Mouse (Mus musculus) gastrocnemius, postnatal 4 days (tissue): ENCODE data around the gene Adh4. TPM values are rescaled to one million over a fixed set of nuclear protein-coding genes. Genes with fewer than 3 reads are reported as not detected.
"Not testable (repeated sequence)": the region's sequence is repeated elsewhere in the genome, so short reads cannot be mapped to it uniquely, and the experiment has no call there.

Experiments
- DNase-seq, 2 experiments: peaks; one replicate each; pipeline ENCODE4 v3.0.0; 2021 to 2022; ENCODE audit warnings: low spot score in 2 of 2, mixed read lengths in 2 of 2
- long read RNA-seq, 2 experiments: library from polyadenylated mRNA; stranded (forward); transcript quantifications; one replicate each; pipeline ENCODE4 v2.0.0; 2021
- total RNA-seq, 2 experiments: library from RNA; stranded (reverse); gene quantifications; 2 replicates each; pipeline ENCODE4 v1.2.3; 2021

Adh4 gene
- not detected for total RNA-seq
- long read RNA-seq, experiment 1 = 0 reads
- long read RNA-seq, experiment 2 = 0 reads

DNA sequence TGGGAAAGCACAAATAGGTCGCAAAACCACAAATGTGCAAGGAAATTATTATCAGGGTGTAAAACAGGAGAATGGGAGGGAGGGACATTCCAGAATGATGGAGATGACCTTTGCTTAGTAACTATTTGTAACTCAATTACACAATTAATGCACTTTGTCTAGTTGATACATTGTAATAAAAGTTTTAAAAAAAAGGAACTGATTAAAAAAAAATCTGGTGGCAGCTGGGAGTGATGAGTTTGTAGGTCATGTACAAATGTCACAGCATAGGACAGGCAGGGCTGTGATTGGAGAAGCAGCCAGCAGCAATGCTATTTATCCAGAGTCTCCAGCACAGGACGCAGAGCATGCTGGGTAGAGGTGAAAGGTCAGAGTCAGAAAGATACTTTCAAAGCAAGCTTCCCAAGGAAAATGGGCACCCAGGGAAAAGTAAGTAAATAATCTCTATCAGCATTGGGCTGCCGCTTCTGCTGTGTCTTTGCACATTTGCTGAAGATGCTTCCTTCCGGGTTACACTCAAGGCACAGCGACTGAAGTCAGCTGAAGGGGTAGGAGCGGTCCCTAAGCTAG lies at the start of gene Adh4:
Adh4 (plus strand) TSS at position 346 of the 570 bp plus-strand sequence.
- no peak for DNase-seq

DNA sequence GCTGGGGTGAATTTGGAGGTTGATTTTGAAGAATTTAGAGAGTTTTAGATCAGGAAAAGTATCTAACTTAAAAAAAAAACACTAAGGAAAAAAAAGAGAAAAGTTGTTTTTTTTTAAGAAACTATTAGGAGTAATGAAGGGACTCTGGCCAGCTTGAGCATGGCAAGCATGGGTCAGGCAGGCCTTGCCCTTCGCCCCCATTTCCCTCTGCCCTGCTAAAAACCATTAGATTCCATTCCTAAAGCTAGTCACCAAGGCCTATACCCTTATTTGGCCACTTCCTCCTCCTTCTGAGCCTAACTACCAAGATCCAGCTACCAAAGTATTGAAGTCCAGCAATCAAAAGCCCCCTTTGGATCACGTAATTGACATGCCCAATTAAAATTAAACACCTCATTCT lies 49.1 kb upstream of the Adh4 start:
- DNase-seq = no peak

DNA sequence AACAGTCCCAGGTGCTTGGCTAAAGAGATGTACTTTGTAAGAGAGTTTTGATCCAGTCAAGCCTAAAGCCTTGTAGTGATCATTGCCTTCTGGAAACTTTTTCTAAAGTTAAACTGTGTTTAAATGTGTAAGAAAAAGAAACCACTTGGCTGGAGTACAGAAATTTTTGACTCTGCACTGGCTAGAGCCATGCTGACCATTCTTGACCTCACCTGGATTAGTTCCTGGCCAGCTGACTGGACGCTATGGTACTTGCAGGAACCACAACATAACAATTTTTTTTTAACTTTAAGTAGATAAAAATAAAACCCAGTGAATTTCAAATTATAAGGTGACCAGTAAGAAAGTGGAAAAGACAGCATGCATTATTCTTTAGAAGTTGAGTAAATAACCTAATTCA lies 45.7 kb upstream of the Adh4 start:
- DNase-seq = no peak

DNA sequence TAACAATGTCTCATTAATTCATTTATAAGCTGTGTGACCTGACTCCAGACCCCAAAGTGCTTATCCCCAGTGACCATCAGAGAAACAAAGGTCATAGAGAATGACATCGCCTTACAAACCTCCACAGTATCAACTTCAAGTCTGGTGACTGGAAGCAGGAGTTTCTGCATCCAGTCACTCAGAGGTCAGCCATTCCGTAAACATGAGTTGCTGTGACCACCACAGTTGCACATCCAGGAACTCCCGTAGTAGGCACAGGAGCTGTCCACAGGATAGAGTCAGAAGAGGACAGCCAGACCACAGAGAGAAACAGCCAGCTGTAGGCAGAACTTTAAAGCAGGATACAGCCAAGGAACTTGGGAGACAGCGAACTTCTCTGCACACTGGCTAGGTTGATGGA lies 45.0 kb upstream of the Adh4 start:
- not testable (repeated sequence) for DNase-seq

DNA sequence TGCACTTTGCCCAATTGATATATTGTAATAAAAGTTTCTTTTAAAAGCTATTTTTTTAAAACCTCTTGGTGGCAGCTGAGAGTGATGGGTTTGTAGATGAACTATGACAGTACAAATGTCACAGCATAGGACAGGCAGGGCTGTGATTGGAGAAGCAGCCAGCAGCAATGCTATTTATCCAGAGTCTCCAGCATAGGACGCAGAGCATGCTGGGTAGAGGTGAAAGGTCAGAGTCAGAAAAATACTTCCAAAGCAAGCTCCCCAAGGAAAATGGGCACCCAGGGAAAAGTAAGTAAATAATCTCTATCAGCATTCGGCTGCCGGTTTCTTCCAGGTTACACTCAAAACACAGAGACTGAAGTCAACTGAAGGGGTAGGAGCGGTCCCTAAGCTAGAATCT lies 41.3 kb upstream of the Adh4 start:
- no peak for DNase-seq

DNA sequence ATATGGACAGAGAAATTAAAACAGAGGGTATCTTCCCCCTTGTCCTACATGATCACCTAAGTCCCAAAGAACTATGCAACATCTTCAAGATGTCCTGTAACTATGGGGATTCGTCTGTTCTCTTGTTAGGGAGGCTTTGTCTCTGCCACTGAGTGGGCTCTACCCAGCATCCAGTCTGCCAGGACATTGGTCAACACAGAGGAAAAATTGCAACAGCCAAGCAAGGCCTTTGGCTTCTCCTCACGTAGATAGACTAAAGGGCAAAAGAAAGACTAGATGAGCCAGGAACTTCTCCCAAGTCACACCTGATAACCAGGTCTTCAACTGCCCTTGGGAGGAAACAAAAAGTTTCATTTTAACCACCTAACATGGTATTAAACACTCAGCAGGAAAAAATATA lies 40.1 kb upstream of the Adh4 start:
- DNase-seq = no peak

DNA sequence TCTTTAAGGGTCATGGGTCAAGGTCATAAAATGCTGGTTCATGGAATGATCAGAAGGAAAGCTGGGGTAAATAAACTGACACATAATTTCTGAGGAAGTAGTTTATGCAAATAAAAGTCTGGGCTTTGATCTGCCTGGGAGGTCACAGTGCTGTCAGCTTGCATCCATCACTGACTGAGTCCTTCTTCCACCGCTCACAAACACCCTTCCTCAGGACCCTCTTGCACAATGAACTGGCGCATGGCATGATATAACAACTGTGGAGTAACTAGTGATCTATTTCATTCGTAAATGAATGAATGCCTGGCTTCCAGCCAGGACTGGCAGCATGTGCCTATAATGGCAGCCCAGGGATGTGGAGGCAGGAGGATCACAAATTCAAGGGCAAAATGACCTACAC lies 34.1 kb upstream of the Adh4 start:
- no peak for DNase-seq

DNA sequence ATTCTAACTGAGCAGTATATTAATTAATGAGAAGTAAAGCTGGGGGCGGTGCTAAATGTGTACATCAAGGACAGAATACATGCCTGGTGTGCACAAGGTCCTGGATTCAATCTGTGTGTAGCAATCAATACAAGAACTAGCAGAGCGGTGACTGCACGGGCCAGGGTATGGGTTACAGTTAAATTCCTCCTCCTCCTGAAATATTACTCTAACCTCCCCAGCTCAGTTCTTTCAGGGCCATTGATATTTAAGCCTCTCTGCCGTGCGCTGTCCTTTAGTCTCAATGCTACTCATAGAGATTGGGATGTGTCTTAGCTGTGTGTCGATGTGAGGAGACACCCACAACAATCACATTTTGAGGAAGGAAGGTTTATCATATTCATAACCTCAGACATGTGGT lies 28.1 kb upstream of the Adh4 start:
- DNase-seq = no peak

DNA sequence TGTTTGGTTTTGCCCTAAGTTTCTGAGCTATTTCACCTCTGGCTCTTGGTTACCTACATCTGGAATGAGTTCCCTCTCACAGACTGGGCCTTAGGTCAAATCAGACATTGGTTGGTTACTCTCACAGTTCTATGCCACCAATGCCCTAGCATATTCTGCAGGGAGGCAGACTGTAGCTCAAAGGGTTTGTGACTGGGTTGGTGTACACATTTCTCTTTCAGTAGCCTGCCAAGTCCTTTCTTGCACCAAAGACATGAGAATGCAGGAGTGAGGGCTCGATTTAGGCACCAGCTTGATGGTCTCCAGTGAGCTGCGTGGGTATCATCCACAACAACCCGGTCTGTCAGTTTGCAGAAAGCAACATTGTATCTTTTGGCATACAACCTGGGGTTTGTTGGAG lies 10.4 kb upstream of the Adh4 start:
- no peak for DNase-seq

DNA sequence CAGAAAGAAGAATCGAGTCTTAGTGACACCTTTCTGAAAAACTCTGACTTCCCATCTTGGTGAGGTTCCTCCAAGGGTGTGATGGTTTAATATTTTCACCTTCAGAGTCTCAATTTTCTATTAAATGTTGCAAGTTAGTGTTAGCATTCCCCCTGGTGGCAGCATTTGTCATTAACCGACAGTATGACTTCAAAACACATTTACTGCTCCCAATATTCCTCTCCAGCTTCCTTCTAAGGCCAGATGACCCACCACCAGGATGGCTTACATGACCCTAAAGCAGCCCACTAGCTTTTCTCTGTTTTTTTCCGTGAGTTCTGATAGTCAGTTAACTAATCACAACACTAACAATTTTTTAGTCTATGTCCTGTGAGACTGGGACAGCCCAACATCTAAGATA lies 9.9 kb upstream of the Adh4 start:
- DNase-seq = peak in 1 of 2 experiments; percentile 39

DNA sequence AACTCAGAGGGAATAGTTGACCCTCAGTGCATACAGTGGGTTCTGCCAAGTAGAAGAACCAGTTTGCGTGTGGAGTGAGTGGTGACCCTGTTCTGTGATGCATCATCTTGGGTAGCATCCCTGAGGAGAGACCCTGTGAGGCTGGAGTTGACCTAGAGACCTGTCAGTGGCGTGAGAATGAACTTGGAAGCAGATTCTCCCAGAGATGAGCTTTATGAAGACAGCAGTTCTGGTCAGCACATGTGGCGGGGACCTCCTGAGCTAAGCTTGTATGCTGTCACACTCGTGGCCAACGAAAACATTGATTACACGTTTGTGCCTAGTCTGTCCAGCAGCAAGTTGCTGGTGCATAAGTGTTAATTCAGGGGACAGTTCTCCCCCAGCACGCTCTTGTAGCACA lies 9.4 kb upstream of the Adh4 start:
- DNase-seq = no peak

DNA sequence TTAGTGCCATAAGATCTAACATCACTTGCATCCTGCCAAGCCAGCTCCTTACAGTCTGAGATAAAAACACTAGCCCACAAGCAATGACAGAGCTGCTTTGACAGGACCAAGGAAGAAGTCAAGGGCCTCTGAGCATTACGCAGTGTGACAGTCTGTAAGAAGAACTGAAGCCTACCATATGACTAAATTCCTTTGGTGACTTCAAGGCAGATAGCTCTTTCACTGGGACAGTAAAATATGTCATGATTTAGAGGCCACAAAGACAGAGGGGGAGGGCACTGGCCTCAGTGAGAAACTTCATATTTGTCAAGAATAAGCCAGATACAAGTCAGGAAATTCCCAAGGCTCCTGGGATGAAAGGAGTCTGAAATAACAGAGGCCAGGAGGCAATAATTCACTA lies 7.3 kb upstream of the Adh4 start:
- DNase-seq = no peak

DNA sequence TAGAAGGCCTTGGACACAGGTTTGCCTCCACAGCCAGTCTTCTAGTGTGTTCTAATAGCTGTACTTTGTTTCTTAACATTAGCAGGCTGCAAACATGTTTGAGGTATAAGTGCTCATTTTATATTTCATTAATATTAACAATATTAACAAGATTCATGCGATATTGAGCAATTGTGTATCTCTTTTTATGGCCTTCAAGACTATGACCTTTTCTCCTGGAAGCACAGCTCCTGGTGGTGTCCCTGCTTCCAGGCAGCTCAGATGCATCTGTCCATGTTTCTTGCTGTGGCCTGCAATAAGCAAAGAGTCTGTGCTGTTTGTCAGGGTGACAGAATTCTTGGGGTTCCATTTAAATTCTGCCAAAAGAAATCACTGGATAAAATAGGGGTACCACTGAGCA lies 5.7 kb upstream of the Adh4 start:
- no peak for DNase-seq

DNA sequence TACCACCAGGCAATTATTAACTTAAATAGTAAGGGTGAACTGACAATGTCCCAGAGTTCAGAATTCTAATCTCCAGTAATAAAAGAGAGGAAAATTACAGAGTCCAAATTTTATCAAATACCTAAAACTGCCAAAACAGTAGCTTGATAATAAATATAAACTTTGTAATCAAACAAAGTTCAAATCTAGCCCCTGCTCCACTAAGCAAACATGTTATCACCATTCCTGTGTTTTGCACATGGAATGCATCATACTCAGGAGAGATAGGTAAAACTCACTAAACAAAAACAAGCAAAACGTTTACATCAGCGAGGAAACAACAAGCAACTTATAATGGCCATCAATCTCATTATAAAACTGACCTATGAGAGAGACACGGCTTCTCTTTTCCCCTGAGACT lies 5.1 kb upstream of the Adh4 start:
- DNase-seq = no peak

DNA sequence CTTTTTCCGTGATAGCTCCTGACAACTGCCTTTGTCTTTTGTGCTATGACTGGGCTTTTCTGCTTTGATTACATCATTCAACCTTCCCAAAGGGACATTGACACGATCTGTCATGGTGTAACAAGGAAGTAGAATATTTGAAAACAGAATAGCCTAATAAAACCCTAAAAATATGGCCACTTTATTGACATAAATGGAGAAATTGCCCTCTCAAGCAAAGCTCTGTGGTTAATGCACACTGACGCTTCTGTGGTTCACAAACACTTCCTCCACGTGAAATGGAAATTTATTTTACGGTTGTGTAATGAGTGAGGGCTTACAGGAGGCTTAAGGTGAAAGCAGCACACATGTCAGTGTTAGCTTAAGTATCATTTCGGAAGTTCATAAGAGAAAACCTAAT lies 4.1 kb downstream of the Adh4 start:
- DNase-seq = no peak

DNA sequence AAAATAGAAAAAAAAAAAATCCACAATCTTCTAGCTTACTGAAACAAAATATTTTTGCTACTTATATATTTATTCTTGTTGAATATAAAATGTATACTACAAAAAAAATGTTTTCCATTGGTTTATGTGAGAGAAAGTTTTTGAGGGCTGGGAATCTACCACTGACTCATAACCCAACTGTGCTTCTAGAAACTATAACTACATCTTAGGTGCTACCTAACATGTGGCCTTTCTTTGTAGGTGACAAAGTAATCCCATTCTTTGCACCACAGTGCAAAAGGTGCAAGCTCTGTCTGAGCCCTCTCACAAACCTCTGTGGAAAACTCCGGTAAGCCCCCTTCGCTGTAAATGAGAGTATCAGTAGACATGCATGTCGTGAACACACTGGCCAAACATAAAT lies 5.1 kb downstream of the Adh4 start:
- DNase-seq = no peak

DNA sequence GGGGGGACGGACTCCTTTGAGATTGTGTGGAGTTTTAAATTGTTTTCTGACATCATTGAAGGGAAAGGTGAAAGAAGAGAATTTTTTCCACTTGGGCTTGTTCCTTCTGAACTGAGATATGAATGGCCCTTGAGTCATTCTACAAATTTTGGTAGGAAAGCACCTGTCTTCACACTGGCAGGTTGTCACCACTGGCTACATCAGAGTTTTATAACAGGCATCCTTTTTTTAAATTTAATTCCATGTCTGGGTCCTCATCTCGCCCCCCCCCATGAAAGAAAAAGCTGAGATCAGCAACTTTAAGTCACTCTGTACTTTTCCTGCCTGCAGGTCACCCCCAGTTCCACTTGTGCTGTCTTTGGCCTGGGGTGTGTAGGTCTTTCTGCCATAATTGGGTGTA lies 8.4 kb downstream of the Adh4 start:
- no peak for DNase-seq

DNA sequence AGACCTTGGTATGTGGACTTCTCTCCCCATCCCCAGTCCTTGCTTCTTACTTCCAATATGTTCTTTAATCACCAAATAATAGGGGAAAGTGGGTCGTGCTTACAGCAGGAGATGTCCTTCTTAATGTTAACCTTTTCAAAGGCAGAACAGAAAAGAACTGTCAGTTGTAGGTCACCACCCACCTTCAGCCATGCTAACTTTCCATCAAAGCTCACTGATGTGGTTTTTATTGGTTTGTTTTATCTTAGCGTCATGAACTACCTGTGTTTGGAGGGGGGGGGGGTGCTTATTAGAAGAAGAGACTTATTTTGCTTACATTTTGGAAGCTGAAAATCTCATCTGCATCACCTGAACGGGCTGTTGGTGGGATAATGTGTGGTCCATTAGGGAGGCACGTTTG lies 9.0 kb downstream of the Adh4 start:
- DNase-seq = no peak

DNA sequence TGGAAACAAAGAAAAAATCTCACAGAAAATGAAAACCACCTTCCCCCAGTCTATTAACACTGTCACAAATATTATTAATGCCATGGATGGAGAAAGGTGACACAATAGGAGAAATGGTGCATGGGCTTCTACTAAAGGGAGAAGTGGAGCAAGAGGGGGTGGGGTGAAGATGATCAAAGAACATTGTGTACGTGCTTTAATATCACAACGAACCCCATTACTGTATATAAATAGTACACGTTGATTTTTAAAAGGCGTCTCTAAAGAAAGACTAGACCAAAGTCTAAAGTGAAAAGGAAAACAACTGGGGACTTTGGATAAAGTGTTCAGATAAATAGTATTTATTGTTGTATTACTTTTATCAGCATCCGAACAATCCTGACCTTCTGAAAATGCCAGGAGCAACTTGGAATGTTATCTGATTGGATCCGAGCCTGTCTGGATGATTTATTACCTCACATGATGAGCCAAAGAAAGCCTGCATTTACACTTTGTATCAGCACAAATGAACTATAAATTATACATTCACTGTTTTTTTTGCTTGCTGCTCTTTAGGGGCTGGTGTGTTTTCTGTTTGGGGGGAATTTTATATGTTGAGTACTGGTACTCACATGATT lies 15.2 kb downstream of the Adh4 start:
- DNase-seq = no peak

DNA sequence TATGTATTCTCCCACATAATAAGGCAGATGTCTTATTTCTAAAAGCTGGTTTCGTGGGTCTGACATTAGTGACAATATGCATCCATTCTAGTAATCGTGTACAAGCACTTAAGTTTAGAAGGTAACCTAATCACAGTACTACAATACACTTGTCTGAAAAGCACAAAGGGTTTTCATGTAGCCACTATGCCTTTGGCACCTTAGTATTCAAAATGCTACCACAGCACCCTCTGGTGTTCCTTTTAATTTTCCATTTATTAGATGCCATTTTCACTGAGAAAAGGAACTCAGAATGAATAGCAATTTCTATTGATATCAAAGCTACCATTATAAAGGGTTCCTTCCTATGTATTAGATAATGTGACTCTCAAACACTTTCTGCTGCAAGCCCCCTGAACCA lies 16.6 kb downstream of the Adh4 start:
- no peak for DNase-seq

DNA sequence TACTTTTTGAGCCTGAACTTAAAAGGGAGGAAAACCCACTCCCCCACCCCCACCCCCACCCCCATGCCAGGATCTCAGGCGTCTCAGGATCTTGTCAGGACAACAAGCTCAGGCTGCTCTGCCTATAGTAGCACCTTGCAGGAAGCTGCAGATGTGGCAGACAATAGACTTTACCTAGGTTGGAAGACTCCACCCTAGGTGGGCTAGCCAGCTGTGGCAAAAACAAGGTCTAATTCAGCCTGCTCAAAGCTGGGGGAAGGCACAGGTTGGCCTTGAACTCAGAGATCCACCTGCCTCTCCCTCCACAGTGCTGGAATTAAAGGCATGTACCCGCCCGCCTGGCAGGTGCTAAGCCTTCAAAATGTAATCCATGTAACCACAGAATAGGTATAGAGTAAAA lies 23.4 kb downstream of the Adh4 start:
- DNase-seq = no peak

DNA sequence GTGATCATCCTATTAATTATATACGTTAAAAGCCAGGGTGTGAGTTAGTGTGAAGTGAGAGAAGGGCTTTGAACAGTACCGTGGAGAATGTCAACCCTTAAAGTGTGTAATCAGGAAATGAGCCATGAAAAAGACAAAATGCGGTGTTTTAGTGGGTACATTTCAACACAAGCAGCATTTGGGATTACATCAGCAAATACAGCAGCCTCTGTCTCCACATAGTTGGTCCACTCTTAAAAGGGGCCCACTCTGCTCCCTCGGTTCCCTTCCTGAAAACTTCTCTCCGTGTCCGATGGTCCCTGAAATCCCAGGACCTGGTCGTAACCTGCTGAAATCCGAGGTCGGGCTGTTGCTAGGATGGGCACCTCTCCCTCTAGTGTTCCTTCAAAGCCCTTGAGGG lies 26.9 kb downstream of the Adh4 start:
- DNase-seq = no peak

DNA sequence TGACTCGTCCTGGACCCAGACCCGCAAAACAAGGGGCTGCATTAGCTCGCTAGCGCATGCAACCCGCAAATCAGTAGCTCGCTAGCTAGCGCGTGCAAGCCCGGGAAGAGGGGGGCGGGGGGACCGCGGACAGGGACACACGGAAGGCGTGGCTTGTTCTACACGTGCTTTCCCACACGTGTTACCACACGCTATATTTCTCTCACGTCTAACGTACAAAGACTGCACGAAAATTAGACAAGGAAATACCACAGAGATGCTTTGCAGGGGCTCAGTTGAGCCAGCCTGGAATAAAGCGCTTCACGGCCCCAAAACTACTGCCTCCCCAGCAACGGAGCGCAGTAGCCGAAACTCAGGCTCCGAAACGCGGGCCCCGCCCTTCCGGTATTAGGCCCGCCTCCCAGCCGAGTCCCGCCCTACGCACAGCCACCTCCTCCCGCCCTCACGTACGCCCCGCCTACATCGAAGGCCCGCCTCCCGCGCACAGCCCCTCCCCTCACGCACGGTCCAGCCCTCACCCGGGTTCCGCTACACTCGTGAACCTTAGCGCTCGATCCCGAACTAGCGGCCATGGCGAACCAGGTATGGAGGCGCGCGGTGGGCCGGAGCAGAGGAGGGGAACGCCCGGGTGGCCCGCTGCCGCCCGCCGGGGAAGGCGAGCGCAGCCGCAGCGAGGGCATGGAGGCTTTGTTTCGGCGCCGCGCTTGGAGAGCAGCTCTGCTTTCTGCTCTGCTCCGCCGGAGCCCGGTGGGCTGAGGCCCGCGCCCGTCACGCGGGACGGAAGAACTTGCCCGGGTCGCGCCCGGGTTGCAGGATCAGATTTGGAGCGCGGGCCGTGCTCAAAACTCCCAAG lies 27.6 kb downstream of the Adh4 start, which contains the start of gene Adh5:
Adh5 (plus strand) TSS at position 482 of the 853 bp plus-strand sequence.
- DNase-seq = peak; percentile 81 to 91
